Mouse (Mus musculus): ENCODE data around the gene Calhm3.

DNA sequence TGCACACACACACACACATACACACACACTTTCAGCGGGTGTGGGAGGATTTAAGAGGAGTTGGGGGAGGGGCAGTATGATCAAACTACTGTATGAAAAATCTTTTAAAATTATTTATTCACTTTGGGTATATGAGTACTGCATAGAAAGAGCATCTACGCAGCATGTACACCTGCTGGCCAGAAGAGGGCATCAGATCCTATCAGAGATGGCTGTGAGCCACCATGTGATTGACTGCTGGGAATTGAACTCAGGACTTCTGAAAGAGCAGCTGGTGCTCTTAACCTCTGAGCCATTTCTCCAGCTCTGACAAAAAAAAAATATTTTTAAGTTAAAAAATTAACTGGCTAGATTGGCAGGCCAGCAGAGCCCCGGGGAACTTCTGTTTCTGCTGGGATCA, 17.0 kb upstream of the Calhm3 start:
- TF ChIP-seq CTCF (IDR thresholded peaks at IDR 0.05; ENCODE audit: control insufficient read depth, insufficient read depth, insufficient replicate concordance, low read depth, low read length) (no peak), POLR2A (IDR thresholded peaks at IDR 0.05; ENCODE audit: control insufficient read depth, low read depth, low read length) (no peak)

Measured in testis, adult 2 months (tissue).